Mouse (Mus musculus) urinary bladder, adult 18-20 months (tissue): ENCODE measurements at regions not wholly inside any gene's neighbourhood (a gene's known extent, or its start where the extent isn't known, plus 50 kb on each side); places are given as distances from the start of the nearest gene placed in this dataset.

Source experiments
- DNase-seq, 2 experiments: peaks; one replicate each; pipeline ENCODE4 v3.0.0; 2022; ENCODE audit warnings: low spot score in 2 of 2, mixed read lengths in 2 of 2

DNA sequence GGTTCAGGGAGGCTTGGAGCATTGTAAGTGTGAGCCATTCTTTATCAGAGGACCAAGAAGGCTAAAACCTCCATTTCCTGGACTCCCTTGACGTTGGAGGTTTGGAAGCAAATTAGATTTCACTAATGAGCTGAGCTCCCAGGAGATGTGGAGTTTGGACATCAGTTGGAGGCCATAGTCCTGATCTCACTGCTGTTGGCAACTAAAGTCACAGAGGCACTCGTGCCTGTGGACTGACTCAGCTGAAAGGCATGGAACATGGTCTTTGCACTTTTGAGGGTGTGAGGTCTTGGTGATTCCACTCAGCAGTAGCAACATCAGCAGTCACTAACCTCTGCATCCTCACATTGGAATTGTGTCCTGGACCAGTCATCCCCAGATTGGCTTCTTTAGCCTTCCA, 169.1 kb upstream of the Klf4 start:
- DNase-seq, result no peak

DNA sequence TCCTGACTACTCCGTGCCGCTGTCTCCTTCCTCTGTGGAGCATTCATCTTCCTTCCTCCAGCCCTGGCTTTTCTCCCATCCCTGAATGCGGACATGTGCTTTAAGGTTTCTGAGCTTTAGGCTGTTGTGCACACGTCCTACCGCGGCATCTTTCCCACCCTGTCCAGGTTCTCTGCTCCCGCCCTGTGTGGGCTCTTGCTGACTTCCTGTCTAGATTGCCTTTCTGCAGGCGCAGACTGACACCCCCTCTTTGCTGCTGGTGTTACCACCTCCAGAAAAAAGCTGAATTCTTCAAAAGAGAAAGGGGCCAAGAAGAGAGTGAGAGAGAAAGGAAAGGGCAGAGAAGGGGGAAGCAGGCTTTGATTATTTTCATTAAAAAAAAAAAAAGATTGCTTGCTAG, 167.7 kb upstream of the Klf4 start:
- DNase-seq, result no peak

DNA sequence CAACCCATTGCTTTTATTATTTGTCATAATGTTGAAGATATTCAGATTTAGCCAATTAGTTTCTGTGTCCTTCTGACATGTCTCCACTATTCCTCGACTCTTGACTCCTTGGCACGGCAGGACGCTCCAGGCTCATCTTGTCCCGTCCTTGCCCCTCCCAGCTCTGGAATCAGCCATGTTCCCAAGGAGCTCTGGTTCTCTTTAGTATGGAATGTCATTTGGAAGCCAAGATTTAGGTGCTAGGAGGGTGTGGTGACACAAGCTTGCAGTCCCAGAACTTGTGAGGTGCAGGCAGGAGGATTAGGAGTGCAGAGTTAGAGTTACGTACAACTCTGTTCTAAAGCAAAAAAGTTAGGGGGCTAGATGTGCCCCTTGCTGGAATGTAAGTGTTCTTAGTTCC, 166.9 kb upstream of the Klf4 start:
- no peak for DNase-seq

DNA sequence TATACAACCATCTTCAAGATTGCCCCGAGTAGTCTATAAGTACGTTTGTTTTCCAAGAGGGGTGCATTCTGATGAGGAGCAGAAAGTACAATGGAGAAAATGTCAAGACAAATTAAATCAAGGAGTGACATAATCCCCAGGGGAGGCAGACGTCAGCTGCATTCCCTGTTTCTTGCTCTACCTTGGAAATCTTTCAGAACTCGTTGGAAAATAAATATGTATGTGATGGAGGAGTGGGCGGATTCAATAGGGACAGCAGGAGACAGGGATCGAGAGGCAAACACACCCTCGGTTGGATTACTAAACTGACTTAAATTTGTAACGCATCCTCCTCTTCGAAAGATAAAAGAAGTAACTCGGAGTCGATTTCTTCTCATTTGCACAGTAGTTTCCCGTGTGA, 164.8 kb upstream of the Klf4 start:
- no peak for DNase-seq

DNA sequence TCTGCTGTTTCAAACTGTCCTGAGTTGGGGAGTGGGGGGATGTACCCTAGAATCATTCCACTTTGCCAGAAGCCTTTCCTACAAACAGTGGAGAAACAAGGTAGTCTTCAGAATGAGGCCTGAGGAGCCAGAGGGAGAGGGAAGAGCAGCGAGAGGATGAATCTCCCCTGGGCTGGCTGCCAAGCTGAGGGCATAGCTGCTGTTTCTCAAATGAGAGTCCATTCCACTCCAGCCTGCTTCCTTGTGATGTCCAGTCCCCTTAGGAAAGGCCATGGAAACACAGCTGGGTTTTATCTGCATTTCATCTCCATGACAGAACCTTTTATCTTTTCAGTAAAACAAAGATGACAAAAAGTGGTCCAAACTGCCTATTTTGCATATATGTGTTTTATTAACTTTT, 164.2 kb upstream of the Klf4 start:
- DNase-seq, result no peak

DNA sequence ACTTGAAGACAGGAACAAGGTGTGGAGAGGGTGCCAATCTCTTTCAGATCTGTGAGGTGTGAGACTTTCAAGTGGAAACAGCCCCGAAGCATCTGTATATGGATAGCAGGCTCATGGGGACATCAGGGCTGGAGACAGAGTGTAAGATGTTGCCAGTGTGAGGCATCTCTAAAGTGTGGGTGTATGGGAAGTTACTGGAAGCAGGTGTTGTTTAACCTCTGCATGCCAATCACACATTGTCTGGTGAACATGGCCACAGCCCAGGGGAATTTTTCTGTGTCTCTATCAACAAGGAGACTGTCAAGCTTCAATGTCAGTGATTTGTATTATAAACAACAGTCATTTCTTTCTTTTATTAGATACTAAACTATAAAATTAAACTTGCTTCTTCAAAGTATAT, 163.0 kb upstream of the Klf4 start:
- DNase-seq, result no peak

DNA sequence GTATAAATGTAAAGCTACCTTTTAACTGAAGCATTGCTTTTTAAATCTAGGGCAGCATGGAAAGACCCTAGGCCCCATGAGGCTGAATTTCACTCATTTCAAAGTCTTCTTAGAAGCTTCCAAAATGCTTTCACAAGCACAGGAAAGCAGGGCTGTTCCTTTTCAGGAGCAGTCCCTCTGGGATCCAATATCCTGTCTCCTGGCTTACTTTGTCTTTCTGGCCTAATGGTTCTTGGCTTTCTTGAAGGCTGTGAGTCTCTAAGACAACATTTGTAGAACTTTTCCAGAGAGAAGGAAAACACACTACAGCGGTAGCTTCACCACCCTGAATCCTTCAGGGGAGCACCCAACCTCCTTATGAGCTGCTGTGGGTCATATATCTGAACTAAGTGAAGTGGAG, 157.2 kb upstream of the Klf4 start:
- DNase-seq, result no peak

DNA sequence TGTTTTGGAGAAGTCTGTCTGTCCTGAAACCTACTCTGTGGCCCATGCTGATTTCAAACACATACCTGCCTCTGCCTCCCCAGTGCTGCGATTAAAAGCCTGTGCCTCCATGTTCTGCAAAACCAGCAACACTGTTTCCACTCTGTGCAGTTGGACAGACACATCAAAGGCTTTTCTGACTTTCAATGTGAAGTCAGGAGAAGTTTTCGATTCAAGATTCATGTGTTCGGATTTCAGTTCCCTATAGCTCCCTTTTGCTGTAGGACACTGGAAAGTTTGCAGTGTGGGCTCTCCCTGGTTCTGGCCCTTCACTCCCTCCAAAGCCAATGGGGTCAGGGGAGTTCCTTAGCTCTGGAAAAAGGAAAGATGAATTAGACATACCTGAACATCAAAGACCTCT, 154.5 kb upstream of the Klf4 start:
- DNase-seq, result no peak

DNA sequence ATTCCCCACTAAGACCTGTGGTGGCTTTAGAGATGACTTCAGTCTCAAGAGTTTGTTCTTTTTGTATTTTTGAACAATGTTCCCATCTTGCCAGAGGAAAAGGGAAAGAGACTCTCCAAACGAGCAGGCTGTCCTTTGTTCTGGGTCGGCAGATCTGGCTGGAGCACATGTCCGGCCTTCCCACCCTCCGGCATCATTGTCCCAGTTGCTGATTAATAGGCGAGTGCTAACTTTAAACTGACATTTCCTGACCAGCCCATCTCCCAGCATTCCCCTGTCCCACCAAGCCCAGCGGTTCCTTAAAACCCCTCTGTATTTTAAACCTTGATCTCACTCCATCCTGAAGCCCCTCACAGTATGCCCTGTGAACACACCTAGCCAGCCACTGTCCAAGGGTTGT, 140.0 kb upstream of the Klf4 start:
- DNase-seq, result no peak

DNA sequence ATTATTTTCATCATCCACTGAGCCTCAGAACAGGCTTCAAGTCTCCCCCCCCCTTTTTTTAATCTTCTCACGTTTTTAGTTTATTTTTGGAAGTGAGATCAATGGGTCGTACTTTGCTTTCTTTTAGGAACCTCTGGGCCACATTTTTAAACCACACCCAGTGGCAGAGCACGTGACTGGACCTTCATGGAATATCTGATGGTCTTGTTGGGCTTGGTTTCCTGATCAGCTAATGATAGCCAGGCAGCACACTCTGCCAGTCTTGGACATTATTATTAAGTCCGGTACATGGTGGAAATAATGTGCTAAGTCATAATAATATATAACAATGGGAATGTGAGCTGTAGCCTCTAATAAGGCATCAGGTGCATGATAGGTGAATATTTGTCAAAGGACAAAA, 138.0 kb upstream of the Klf4 start:
- no peak for DNase-seq

DNA sequence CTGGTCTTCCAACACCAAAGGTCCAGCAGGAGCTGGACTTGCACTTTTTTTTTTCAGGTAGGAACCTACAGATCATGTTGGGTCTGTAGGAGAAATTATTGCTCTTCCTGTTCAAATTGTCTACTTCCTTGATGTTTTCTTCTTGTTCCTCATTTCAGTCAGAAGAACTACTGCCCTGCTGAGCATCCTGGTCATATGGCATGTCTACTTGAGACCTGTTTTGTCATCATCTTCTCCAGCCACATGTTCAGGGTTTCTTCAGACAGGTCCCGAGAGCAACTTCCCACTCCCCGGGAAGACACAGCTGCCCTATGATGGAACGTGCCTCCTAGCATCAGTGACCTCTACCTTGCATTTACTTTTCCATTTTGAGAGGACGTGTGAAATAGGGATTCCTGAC, 132.6 kb upstream of the Klf4 start:
- no peak for DNase-seq

DNA sequence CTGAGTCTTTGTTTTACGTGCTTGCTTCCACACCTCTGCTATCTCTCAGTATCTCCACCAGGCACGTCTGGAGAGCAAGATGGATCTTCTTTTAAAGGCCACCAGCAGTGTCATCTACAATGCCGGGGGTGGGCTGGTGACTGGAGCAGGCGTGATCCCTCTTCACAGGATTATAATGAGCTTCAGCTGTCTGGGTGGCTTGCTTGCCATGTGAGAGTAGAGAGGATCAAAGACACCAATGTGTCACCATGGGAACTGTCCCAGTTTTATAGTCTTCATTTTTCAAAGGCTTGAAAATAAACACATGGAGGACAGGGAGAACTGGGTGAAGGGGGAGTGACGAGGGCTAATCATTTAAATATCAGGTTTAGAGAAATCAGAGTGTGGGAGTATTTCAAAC, 131.6 kb upstream of the Klf4 start:
- DNase-seq, result no peak

DNA sequence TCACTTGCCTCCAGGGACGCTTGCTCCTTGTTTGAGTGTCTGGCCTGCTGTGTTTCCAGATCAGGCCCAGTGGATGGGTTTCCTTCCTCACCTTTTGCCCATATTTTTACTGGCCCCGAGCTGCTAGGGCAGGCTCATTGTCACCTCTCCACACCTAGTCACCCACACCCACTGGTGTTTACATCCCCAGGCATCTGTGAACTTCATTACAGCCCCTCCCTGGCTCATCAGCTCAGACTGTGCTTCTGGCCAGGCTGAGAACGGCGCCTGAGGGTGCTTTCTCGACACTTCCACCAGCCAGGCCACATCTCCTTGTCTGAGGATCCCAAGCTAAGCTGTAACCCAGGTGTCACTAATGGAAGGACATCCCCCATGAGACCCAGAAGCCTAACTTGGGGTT, 129.8 kb upstream of the Klf4 start:
- DNase-seq, result no peak

DNA sequence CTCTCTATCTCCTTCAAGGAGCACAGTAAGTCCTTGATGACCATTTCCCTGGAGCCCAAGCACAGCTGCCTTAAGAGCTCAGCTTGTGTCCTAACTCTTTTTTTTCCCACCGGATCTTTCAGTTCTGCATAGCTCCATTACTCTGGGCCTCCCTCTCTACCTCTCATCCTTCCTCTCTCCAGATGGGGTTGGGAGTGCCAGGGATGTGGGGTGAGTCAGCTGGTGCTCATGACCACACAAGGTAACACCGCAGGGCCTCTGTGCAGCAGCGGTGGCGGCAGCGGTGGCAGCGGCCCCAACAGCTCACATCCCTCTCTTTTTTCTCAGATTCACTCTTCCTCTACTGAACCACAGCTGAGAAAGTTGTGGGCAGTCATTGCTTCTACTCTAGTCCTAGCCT, 126.6 kb upstream of the Klf4 start:
- no peak for DNase-seq

DNA sequence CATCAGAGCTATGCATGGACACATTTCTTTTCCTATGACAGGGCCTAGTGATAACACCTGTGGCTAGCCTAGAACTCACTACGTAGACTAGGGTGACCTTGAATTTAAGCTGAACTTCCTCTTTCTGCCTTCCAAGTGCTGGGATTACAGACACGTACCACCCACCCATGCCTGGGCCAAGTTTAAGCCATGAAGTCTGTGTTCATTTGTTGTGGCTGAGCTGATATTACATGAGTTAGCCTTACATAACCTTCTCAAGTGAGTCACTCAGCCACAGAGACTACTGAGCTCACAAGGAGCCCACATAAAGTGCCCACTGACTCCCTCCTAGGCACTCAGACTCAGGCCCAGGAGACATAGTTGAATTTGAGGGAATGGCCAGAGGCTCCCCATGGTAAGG, 123.1 kb upstream of the Klf4 start:
- no peak for DNase-seq

DNA sequence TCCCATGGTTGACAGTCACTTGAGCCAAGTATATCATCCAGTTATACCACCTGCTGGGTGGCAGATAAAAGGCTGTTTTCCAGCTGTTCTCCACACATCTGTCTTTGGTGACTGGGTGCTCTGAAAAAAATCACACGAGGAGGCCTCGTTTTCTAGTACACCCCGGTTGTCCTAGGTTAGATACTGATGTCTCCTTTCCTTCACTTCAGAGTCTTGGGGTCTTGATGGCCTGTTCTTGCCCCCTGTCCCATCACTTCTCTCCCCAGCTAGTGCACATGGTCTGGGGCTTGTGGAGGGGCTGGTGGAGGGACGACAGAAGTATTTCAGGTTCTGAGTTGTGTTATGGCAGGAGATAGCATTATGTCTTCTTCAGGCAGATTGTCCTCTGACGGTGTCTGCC, 120.4 kb upstream of the Klf4 start:
- no peak for DNase-seq

DNA sequence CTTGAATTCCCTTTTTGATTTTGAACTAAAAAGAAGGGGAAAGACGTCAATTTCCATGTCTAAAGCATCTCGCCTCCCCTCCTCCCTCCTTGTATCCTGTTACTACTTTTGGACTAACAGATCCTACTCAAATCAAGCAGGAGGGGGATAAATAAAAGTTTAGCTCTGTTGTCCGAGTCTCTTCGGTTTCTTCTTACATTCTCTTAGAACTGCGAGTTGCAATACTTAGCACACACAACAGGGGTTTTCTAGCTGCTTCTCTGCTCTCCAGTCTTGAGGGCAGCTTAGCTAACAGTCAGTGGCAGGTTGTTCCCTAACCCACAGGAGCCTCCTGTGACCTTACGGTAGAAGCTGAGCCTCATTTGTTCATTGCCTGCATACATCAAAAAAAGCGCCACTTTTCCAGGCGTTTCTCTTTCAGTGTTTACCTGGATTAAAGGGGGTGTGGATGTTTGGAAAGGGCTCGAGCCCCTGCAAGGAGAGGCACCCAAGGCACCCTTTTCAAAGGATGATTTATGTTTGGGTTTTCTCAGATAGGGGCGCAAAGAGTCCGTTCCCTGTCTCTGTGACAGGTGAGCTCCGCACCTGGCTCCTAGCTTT, 119.6 kb upstream of the Klf4 start:
- no peak for DNase-seq

DNA sequence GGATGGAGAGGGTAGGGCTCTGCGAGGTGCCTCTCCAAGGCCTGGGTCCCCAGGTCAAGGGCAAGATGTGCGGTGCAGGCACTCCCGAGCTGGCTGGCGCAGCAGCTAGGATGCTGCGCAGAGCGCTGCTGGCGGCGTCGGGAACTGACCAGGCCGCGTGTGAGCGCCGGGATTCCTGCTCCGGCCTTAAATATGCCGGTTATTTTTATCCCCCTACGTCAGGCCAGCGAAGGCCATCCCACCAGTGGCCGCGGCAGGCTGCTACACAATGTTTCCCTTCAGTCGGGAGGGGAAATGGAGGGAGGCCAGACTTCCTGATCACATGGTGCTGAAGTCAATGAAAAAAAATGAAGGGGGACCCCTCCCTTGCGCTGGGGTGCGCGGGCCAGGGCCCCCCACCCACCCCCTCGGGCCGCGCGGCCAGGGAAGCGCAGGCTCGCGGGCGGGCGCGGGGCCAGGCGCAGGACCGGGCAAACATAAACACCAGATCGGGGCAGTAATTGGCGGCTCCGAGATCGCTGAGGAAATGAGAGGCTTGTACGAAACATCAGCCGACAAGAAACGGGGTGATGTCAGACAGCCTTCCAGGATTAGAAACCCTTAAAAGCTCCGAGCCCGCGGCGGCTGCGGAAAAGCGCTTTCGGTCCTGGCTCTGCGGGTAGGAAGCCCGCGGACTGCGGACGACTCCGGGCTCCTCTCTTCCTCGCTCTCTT, 118.9 kb upstream of the Klf4 start:
- peak; percentile 59 to 87 for DNase-seq

DNA sequence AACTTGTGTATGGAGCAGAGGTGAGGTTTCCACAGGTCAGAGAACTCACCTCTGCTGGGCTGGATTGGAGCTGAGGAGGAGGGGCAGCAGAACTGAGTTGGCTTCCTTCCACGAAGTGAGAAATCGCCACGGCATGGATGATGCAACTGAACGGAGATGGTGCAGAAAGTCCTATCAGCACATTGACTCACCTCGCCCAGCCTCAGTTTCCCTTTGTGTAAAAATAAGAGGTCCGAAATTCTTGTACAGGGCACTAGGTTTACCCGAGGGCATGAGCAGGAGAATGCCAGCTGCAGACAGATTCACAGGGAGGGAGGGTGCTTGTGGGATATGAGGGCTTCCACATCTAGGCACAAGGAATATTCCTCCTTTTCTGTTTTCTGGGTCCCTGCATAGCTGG, 117.9 kb upstream of the Klf4 start:
- no peak for DNase-seq

DNA sequence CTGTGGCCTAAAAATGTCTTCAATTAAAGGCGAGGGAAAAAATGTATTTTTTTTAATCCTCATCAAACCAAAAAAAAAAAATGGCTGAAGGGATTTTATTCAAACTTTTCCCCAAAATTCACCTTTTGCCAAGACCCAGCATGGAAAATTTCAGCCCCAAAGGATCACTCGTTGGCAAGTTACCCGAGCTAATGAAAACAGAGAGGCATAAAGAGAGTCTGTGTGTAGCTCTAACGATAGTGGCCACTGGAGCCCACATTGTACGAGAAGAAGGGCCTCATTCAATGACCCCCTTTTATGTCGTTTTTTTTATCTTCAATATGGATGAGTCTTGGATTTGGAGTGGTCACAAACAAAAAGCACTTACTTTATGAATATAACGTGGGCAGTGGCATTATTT, 116.1 kb upstream of the Klf4 start:
- no peak for DNase-seq

DNA sequence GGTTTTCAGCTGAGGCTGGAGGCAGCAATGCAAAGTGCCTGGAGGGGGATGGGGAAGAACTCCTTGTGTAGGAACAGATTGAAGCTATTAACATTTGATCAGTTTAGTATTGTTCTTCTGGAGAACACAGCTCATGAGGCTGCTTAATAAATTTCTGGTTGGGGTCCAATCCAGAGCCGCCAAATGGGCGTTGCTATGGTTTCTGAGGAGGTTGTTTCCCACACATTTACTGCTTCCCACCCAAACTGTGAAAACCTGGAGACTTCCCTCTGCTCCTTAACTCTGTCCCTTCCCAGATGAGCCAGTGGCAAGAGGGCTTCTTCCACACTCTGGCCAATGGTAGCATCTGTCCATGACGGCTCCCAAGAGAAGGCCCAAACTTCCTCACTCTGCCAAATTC, 113.2 kb upstream of the Klf4 start:
- no peak for DNase-seq

DNA sequence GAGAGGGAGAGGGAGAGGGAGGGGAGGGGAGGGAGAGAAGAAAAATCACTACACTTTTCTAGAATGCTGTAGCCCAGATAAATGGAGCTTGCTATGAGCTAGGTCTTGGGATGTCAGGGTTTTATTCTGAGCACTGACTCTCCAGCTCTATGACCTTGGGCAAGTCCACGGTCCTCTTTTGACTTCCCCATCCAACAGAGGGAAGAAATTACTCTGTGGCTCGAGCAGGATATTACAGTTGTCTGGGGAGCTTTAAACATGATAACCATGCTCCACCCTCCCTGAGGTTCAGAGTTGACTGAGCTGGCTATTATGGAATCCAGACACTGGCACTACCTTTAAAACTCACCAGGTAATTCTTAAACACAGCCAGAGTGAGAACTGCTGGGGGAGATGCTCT, 112.6 kb upstream of the Klf4 start:
- DNase-seq, result no peak

DNA sequence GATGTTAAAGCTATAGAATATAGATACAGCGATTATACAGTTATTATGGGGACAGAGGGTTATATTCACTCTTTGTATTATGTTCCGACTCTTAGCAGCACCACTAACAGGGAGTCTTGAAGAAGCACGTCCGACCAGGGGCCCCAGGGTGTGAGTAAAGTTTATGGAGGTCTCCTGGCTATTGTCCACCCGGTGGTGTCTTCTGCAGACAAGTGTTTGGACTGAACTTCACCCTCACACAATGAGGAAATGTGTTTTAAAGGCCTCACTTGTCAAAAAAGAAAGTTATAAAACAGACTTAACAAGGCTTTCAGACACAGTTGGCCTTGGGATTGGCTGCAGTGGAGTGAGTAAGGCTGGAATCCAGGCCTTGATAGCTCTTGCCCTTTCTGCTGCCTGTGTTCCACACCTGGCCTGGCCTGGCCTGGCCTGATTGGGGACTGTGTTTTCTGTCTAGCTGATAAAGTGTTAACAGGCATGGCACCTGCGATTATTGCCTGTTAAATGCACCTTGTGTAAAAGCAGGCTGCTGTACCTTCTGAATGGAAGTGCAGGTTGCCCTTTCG, 102.8 kb upstream of the Klf4 start:
- DNase-seq, result no peak

DNA sequence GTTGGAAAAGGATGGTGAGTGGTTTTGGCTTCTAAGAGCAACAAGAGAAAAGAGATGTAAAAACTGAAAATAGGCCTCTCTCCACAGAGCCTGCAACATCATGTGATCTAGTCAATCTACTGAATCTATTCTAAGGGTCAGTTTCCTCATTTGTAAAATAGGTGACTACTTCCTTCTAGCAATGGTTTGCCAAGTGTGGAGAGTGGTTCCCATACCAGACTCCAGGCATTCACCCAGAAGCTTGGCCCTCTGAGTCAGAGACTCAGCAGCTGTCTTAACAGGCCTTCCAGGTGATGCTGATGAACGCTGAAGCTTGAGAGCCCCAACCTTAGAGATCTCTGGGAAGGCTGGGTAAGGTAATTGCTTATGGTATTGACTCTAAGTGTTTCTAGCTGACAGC, 98.9 kb upstream of the Klf4 start:
- no peak for DNase-seq
